Comparison of ENCODE assay signal across 10 mouse cellular contexts in the genomic region with DNA sequence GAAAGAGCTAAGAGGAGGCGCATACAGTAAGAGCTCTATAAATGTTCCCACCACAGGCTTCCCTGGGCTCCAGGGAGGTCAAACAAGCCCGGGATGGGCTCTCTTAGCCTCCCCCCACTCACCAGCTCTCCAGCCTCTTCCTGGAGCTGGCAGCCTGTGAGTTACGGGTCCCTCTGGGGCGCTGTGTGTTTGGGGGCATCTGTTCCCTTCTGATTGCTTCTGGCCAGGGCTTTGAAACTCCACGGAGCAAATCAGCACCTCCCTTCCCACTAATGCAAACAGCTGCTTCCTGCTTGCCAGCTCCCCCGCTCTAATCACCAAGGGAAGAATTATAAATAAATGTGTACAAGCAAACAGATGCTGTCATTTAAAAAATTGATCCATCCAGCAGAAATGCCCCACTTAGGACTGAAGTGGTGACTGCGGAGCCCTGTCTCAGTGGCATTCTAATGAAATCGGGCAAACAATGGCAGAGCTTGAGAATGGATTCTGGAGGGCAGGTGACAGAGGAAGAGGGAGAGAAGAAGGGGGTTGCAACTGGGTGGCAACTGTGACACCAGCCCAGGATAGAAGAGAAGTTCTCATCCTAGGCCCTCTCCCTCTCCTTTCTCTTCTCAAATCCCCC. TPM values are rescaled to one million over a fixed set of nuclear protein-coding genes. Genes with fewer than 3 reads are reported as not detected.
DNase-seq lines count a peak whose midpoint lies in the region; ATAC-seq lines count a peak whose summit lies in the region.
"Had no signal": no experiment of that assay in that cellular context is flagged by ENCODE, and none has a peak within 500 bp of the region (broad histone marks: within the 10 kb centered on the region; RNA-seq: fewer than 3 reads in every experiment).

No protein-coding gene starts in this region.

- no peak for ATAC-seq in forebrain, embryonic 13.5 days
- ATAC-seq in forebrain, embryonic 11.5 days (replicated peaks; ENCODE audit: low FRiP score) = no peak
- peak; percentile 77; the same call in 1 of the 2 replicates for ATAC-seq in hindbrain, embryonic 13.5 days (ENCODE audit: low FRiP score)
- ATAC-seq in midbrain, embryonic 12.5 days (ENCODE audit: low FRiP score, low read depth) = peak; percentile 56
- ATAC-seq: liver, postnatal 0 days had no signal

- H3K9ac ChIP-seq in forebrain, embryonic 13.5 days = no peak overlapping the region
- no peak overlapping the region for H3K9ac ChIP-seq in forebrain, embryonic 11.5 days (ENCODE audit: low read length)
- 0 out of 2 replicates have a peak overlapping the region, but pooled peaks have one; percentile 29 for H3K9ac ChIP-seq in hindbrain, embryonic 13.5 days
- H3K9ac ChIP-seq in midbrain, embryonic 12.5 days (replicated peaks) = no peak overlapping the region; the same call in 1 of the 2 replicates
- H3K9ac ChIP-seq: liver, postnatal 0 days had no signal

- H3K4me2 ChIP-seq in forebrain, embryonic 13.5 days = no peak overlapping the region
- no peak overlapping the region for H3K4me2 ChIP-seq in forebrain, embryonic 11.5 days (ENCODE audit: low read depth, low read length, severe bottlenecking)
- H3K4me2 ChIP-seq in hindbrain, embryonic 13.5 days = no peak overlapping the region
- no peak overlapping the region for H3K4me2 ChIP-seq in midbrain, embryonic 12.5 days (replicated peaks)

- DNase-seq in forebrain, embryonic 11.5 days (ENCODE audit: low spot score) = no peak
- peak; percentile 40 for DNase-seq in brain, adult 2 months (ENCODE audit: low read depth, low spot score)
- DNase-seq in layer of hippocampus, adult 9-10 months (ENCODE audit: low spot score) = no peak
- no peak for DNase-seq in cerebellum, postnatal 4 days (ENCODE audit: low spot score in 2 of 2)
- no peak for DNase-seq in adrenal gland, postnatal 14 days
- DNase-seq: heart, postnatal 36 days; liver, postnatal 0 days had no signal

- peak overlapping the region; percentile 31; the same call in 1 of the 2 replicates for H3K27ac ChIP-seq in forebrain, embryonic 13.5 days
- no peak overlapping the region for H3K27ac ChIP-seq in forebrain, embryonic 11.5 days (ENCODE audit: low read depth, low read length)
- peak overlapping the region; percentile 71 for H3K27ac ChIP-seq in hindbrain, embryonic 13.5 days
- peak overlapping the region; percentile 44 for H3K27ac ChIP-seq in midbrain, embryonic 12.5 days (replicated peaks)

- peaks cover 7% of the 10 kb centered on the region for H3K9me3 ChIP-seq in forebrain, embryonic 13.5 days (replicated peaks)
- no peaks in the 10 kb centered on the region for H3K9me3 ChIP-seq in forebrain, embryonic 11.5 days (ENCODE audit: control insufficient read depth, low read length)
- no peaks in the 10 kb centered on the region; the same call in 1 of the 2 replicates for H3K9me3 ChIP-seq in hindbrain, embryonic 13.5 days
- H3K9me3 ChIP-seq in midbrain, embryonic 12.5 days = peaks cover 6% of the 10 kb centered on the region; the same call in 1 of the 2 replicates

- WGBS in forebrain, embryonic 13.5 days = 46% methylated on average over 8 of the region's 8 CpGs
- 58% methylated on average over 8 of the region's 8 CpGs for WGBS in forebrain, embryonic 11.5 days
- 31% methylated on average over 8 of the region's 8 CpGs for WGBS in hindbrain, embryonic 13.5 days
- WGBS in midbrain, embryonic 12.5 days = 46% methylated on average over 8 of the region's 8 CpGs

- H3K4me1 ChIP-seq in forebrain, embryonic 13.5 days = peaks cover 9% of the 10 kb centered on the region; the same call in 1 of the 2 replicates
- no peaks in the 10 kb centered on the region for H3K4me1 ChIP-seq in forebrain, embryonic 11.5 days (replicated peaks; ENCODE audit: control insufficient read depth, insufficient read depth, low read length)
- H3K4me1 ChIP-seq in hindbrain, embryonic 13.5 days (replicated peaks) = peaks cover 21% of the 10 kb centered on the region
- peaks cover 6% of the 10 kb centered on the region; the same call in 1 of the 2 replicates for H3K4me1 ChIP-seq in midbrain, embryonic 12.5 days

- no peaks in the 10 kb centered on the region for H3K36me3 ChIP-seq in forebrain, embryonic 13.5 days (ENCODE audit: poor library complexity, severe bottlenecking)
- H3K36me3 ChIP-seq in forebrain, embryonic 11.5 days (ENCODE audit: control insufficient read depth, insufficient read depth, low read length) = no peaks in the 10 kb centered on the region
- H3K36me3 ChIP-seq in hindbrain, embryonic 13.5 days = no peaks in the 10 kb centered on the region
- H3K36me3 ChIP-seq in midbrain, embryonic 12.5 days = no peaks in the 10 kb centered on the region

- no peaks in the 10 kb centered on the region for H3K27me3 ChIP-seq in forebrain, embryonic 13.5 days
- H3K27me3 ChIP-seq in forebrain, embryonic 11.5 days (ENCODE audit: control insufficient read depth, insufficient read depth, low read length) = no peaks in the 10 kb centered on the region
- no peaks in the 10 kb centered on the region for H3K27me3 ChIP-seq in hindbrain, embryonic 13.5 days
- no peaks in the 10 kb centered on the region; the same call in 1 of the 2 replicates for H3K27me3 ChIP-seq in midbrain, embryonic 12.5 days

- no peak overlapping the region for H3K4me3 ChIP-seq in forebrain, embryonic 13.5 days
- no peak overlapping the region for H3K4me3 ChIP-seq in forebrain, embryonic 11.5 days (ENCODE audit: low read depth, low read length)
- no peak overlapping the region for H3K4me3 ChIP-seq in hindbrain, embryonic 13.5 days
- H3K4me3 ChIP-seq in midbrain, embryonic 12.5 days = no peak overlapping the region

RNA-seq across cellular contexts. Expression of a gene that starts 9.7 kb away (rescaled TPM):
- polyA plus RNA-seq in forebrain, embryonic 13.5 days (2015; fragmentation: Nextera tagmentation; extraction: Ambion mirVana) = 8.4 TPM in 2 replicates
- 11.4 and 12.9 TPM in 2 replicates for polyA plus RNA-seq in forebrain, embryonic 11.5 days (2014; fragmentation: Nextera tagmentation; extraction: Ambion mirVana)
- 5.4 and 5.9 TPM in 2 replicates for polyA plus RNA-seq in hindbrain, embryonic 13.5 days (2015; fragmentation: Nextera tagmentation; extraction: Ambion mirVana)
- 9.3 and 10.0 TPM in 2 replicates for polyA plus RNA-seq in midbrain, embryonic 12.5 days (2016; fragmentation: Nextera tagmentation; extraction: Ambion mirVana)
- total RNA-seq in adrenal gland, postnatal 14 days (2021) = 4.0 and 4.5 TPM in 2 replicates

RNA-seq across cellular contexts. Expression of a gene that starts 56.6 kb away (rescaled TPM):
- 137 TPM in 2 replicates for polyA plus RNA-seq in forebrain, embryonic 13.5 days (2015; fragmentation: Nextera tagmentation; extraction: Ambion mirVana)
- polyA plus RNA-seq in forebrain, embryonic 11.5 days (2014; fragmentation: Nextera tagmentation; extraction: Ambion mirVana) = 115 and 116 TPM in 2 replicates
- polyA plus RNA-seq in hindbrain, embryonic 13.5 days (2015; fragmentation: Nextera tagmentation; extraction: Ambion mirVana) = 104 TPM in 2 replicates
- polyA plus RNA-seq in midbrain, embryonic 12.5 days (2016; fragmentation: Nextera tagmentation; extraction: Ambion mirVana) = 111 and 113 TPM in 2 replicates
- total RNA-seq in adrenal gland, postnatal 14 days (2021) = 43.3 and 44.6 TPM in 2 replicates

Comparison
In these comparisons a context has a peak if more than half of its experiments do, and no peak if none do; other contexts are left out.
1. ATAC-seq: peak in hindbrain, embryonic 13.5 days (single experiment) and midbrain, embryonic 12.5 days (single experiment); none in forebrain, embryonic 13.5 days (single experiment) and forebrain, embryonic 11.5 days (single experiment).